Mouse (Mus musculus): ENCODE results near the gene Dmpk.

GRCm38 (mm10) chr7:19085495-19085894, 1.8 kb downstream of the Dmpk start:
- TF ChIP-seq MAX (IDR thresholded peaks at IDR 0.05) (no peak), CEBPB (IDR thresholded peaks at IDR 0.05; ENCODE audit: low read depth) (no peak), CTCF (IDR thresholded peaks at IDR 0.05; ENCODE audit: control insufficient read depth, insufficient read depth, insufficient read length) (no peak), USF1 (IDR thresholded peaks at IDR 0.05; ENCODE audit: low read depth) (no peak), MYOD1 (IDR thresholded peaks at IDR 0.05; ENCODE audit: control insufficient read depth, insufficient read length, low read depth) (no peak), FOSL1 (IDR thresholded peaks at IDR 0.05; ENCODE audit: insufficient read depth, low read length, poor library complexity, severe bottlenecking) (no peak)

Measured in C2C12 (cell line).